Mouse (Mus musculus) gastrocnemius, postnatal 4 days (tissue): Measurements from ENCODE around the gene Oosp3. TPM values are rescaled to one million over a fixed set of nuclear protein-coding genes. Genes with fewer than 3 reads are reported as not detected.

Experiments used
- DNase-seq, 2 experiments: peaks; one replicate each; pipeline ENCODE4 v3.0.0; 2021 to 2022; ENCODE audit warnings: low spot score in 2 of 2, mixed read lengths in 2 of 2
- long read RNA-seq, 2 experiments: library from polyadenylated mRNA; stranded (forward); transcript quantifications; one replicate each; pipeline ENCODE4 v2.0.0; 2021
- total RNA-seq, 2 experiments: library from RNA; stranded (reverse); gene quantifications; 2 replicates each; pipeline ENCODE4 v1.2.3; 2021

The Oosp3 gene
- total RNA-seq, result not detected
- long read RNA-seq, experiment 1, result 0 reads
- long read RNA-seq, experiment 2, result 0 reads

- DNase-seq, result no peak
These were observed at the start of gene Oosp3 for GRCm38 (mm10) chr19:11696755-11697154. Gene Oosp3 (plus strand): TSS chr19:11697055.

- DNase-seq, result no peak
These were observed 47.3 kb upstream of the Oosp3 start for GRCm38 (mm10) chr19:11649564-11649963.

GRCm38 (mm10) chr19:11659142-11659541 is 37.7 kb upstream of the Oosp3 start:
- DNase-seq, result no peak

- no peak for DNase-seq
These were observed 36.4 kb upstream of the Oosp3 start, which contains the start of gene Oosp2 for GRCm38 (mm10) chr19:11660459-11660858. Gene Oosp2 (minus strand): TSS chr19:11660559.

GRCm38 (mm10) chr19:11661562-11661961 is 35.3 kb upstream of the Oosp3 start:
- DNase-seq, result no peak

- no peak for DNase-seq
These were observed 6.0 kb upstream of the Oosp3 start, which contains the start of gene Oosp1 for GRCm38 (mm10) chr19:11690839-11691238. Gene Oosp1 (minus strand): TSS chr19:11691150.

- DNase-seq, result no peak
These were observed 5.4 kb upstream of the Oosp3 start for GRCm38 (mm10) chr19:11691454-11691853.

- DNase-seq, result no peak
These were observed 1.5 kb downstream of the Oosp3 start for GRCm38 (mm10) chr19:11698342-11698741.

GRCm38 (mm10) chr19:11712451-11712850 is 15.6 kb downstream of the Oosp3 start:
- DNase-seq, result no peak

GRCm38 (mm10) chr19:11720071-11720470 is 23.2 kb downstream of the Oosp3 start:
- no peak for DNase-seq

GRCm38 (mm10) chr19:11723870-11724269 is 27.0 kb downstream of the Oosp3 start:
- no peak for DNase-seq

GRCm38 (mm10) chr19:11724275-11724674 is 27.4 kb downstream of the Oosp3 start:
- no peak for DNase-seq

- DNase-seq, result no peak
These were observed 29.1 kb downstream of the Oosp3 start for GRCm38 (mm10) chr19:11725915-11726314.

- DNase-seq, result no peak
These were observed 30.4 kb downstream of the Oosp3 start for GRCm38 (mm10) chr19:11727304-11727703.

- no peak for DNase-seq
These were observed 33.4 kb downstream of the Oosp3 start for GRCm38 (mm10) chr19:11730278-11730677.

GRCm38 (mm10) chr19:11736455-11736854 is 39.6 kb downstream of the Oosp3 start:
- DNase-seq, result no peak

- DNase-seq, result no peak
These were observed 48.8 kb downstream of the Oosp3 start for GRCm38 (mm10) chr19:11745680-11746079.

- DNase-seq, result no peak
These were observed 50.4 kb downstream of the Oosp3 start, which contains the start of gene Gif for GRCm38 (mm10) chr19:11747298-11747697. Gene Gif (plus strand): TSS chr19:11747554.

Other genes starting within 250 kb of the Oosp3 start
- gene Ms4a6c, start 227.7 kb upstream of the Oosp3 start, total RNA-seq, result 10 to 100 TPM in 1 of 2 experiments, 1 to 10 TPM in 1; 6.9 to 10.3 TPM
- gene Gm8369, start 211.1 kb upstream of the Oosp3 start, total RNA-seq, result under 1 TPM in 1 of 2 experiments, not detected in 1; 0.29 TPM
- 1 to 10 TPM; 6.2 to 7.1 TPM for gene Ms4a6b, start 180.5 kb upstream of the Oosp3 start, total RNA-seq
- 1 to 10 TPM; 1.2 to 1.7 TPM for gene Ms4a4d, start 160.3 kb upstream of the Oosp3 start, total RNA-seq
- 1 to 10 TPM; 4.1 to 4.5 TPM for gene Ms4a6d, start 92.2 kb upstream of the Oosp3 start, total RNA-seq
- 1 to 10 TPM; 1.0 to 1.8 TPM for gene Ms4a2, start 73.3 kb upstream of the Oosp3 start, total RNA-seq
- gene Ms4a3, start 56.2 kb upstream of the Oosp3 start, total RNA-seq, result not detected
- gene Oosp2, start 36.5 kb upstream of the Oosp3 start, total RNA-seq, result not detected
- not detected for gene Oosp1, start 5.9 kb upstream of the Oosp3 start, total RNA-seq
- not detected for gene Gif, start 50.5 kb downstream of the Oosp3 start, total RNA-seq
- 10 to 100 TPM; 40.0 to 40.7 TPM for gene Mrpl16, start 73.3 kb downstream of the Oosp3 start, total RNA-seq
- gene Stx3, start 122.3 kb downstream of the Oosp3 start, total RNA-seq, result 1 to 10 TPM; 1.2 to 2.1 TPM
- not detected for gene Olfr1417, start 142.2 kb downstream of the Oosp3 start, total RNA-seq
- not detected for gene Olfr1418, start 164.0 kb downstream of the Oosp3 start, total RNA-seq
- gene Olfr1419, start 178.1 kb downstream of the Oosp3 start, total RNA-seq, result not detected
- gene Olfr1420, start 189.5 kb downstream of the Oosp3 start, total RNA-seq, result not detected
- gene Patl1, start 215.3 kb downstream of the Oosp3 start, total RNA-seq, result 10 to 100 TPM; 29.6 to 32.7 TPM